Mouse (Mus musculus) heart, adult 9 months (tissue): ENCODE measurements around the gene Dynlt1a.
A peak's percentile ranks its signal among the peaks of the same experiment; 100 is the strongest.
"Not testable (repeated sequence)": the region's sequence is repeated elsewhere in the genome, so short reads cannot be mapped to it uniquely, and the experiment has no call there.

ENCODE experiments used
- DNase-seq, 2 experiments: peaks; one replicate each; pipeline ENCODE4 v3.0.0; 2022; ENCODE audit warnings: low spot score in 2 of 2

The Dynlt1a gene

GRCm38 (mm10) chr17:6289045-6289444, 28.3 kb downstream of the Dynlt1a start:
- not testable (repeated sequence) for DNase-seq

GRCm38 (mm10) chr17:6286169-6286568, 31.1 kb downstream of the Dynlt1a start:
- DNase-seq, result not testable (repeated sequence)

GRCm38 (mm10) chr17:6283137-6283536, 34.2 kb downstream of the Dynlt1a start:
- DNase-seq, result not testable (repeated sequence)

- not testable (repeated sequence) for DNase-seq
These were observed 36.8 kb downstream of the Dynlt1a start for GRCm38 (mm10) chr17:6280513-6280912.

- DNase-seq, result not testable (repeated sequence)
These were observed 37.5 kb downstream of the Dynlt1a start for GRCm38 (mm10) chr17:6279772-6280171.

- not testable (repeated sequence) for DNase-seq
These were observed 38.1 kb downstream of the Dynlt1a start for GRCm38 (mm10) chr17:6279205-6279604.

- DNase-seq, result not testable (repeated sequence)
These were observed 42.6 kb downstream of the Dynlt1a start for GRCm38 (mm10) chr17:6274693-6275092.

- DNase-seq, result not testable (repeated sequence)
These were observed 45.3 kb downstream of the Dynlt1a start for GRCm38 (mm10) chr17:6271970-6272369.

GRCm38 (mm10) chr17:6270840-6271239, 46.5 kb downstream of the Dynlt1a start:
- DNase-seq, result not testable (repeated sequence)

GRCm38 (mm10) chr17:6269876-6270831, 47.1 kb downstream of the Dynlt1a start:
- DNase-seq, result peak; percentile 42 to 59

GRCm38 (mm10) chr17:6257070-6257456, 60.2 kb downstream of the Dynlt1a start:
- not testable (repeated sequence) for DNase-seq

- DNase-seq, result not testable (repeated sequence)
These were observed 60.8 kb downstream of the Dynlt1a start, which contains the start of gene Tmem181a for GRCm38 (mm10) chr17:6256400-6257069. Gene Tmem181a (plus strand): TSS chr17:6256860.
